Mouse (Mus musculus): ENCODE results near the gene Dab2ip. TPM values are rescaled to one million over a fixed set of nuclear protein-coding genes. Genes with fewer than 3 reads are reported as not detected.

Dab2ip gene
- total RNA-seq, 2 experiments from 2014 or later, result 41.7 to 46.3 TPM

- no peak for DNase-seq (ENCODE audit: low spot score)
Observed at GRCm38 (mm10) chr2:35746638-35747037, 188.6 kb downstream of the Dab2ip start.

- no peak for DNase-seq (ENCODE audit: low spot score)
Observed at GRCm38 (mm10) chr2:35747371-35748035, 189.4 kb downstream of the Dab2ip start.

- DNase-seq (ENCODE audit: low spot score), result no peak
Observed at GRCm38 (mm10) chr2:35750533-35751141, 192.6 kb downstream of the Dab2ip start.

- DNase-seq (ENCODE audit: low spot score), result no peak
Observed at GRCm38 (mm10) chr2:35751781-35752505, 193.9 kb downstream of the Dab2ip start.

GRCm38 (mm10) chr2:35756467-35756866 is 198.4 kb downstream of the Dab2ip start:
- DNase-seq (ENCODE audit: low spot score), result peak; percentile 13

GRCm38 (mm10) chr2:35760352-35760751 is 202.3 kb downstream of the Dab2ip start:
- no peak for DNase-seq (ENCODE audit: low spot score)

- no peak for DNase-seq (ENCODE audit: low spot score)
Observed at GRCm38 (mm10) chr2:35760867-35761266, 202.8 kb downstream of the Dab2ip start.

- DNase-seq (ENCODE audit: low spot score), result no peak
Observed at GRCm38 (mm10) chr2:35761458-35761857, 203.4 kb downstream of the Dab2ip start.

GRCm38 (mm10) chr2:35763818-35764217 is 205.8 kb downstream of the Dab2ip start:
- DNase-seq (ENCODE audit: low spot score), result no peak

GRCm38 (mm10) chr2:35764328-35764727 is 206.3 kb downstream of the Dab2ip start:
- no peak for DNase-seq (ENCODE audit: low spot score)

- DNase-seq (ENCODE audit: low spot score), result no peak
Observed at GRCm38 (mm10) chr2:35767834-35768537, 209.9 kb downstream of the Dab2ip start.

GRCm38 (mm10) chr2:35768538-35769238 is 210.6 kb downstream of the Dab2ip start:
- DNase-seq (ENCODE audit: low spot score), result no peak

GRCm38 (mm10) chr2:35769398-35769797 is 211.3 kb downstream of the Dab2ip start:
- DNase-seq (ENCODE audit: low spot score), result no peak

- DNase-seq (ENCODE audit: low spot score), result no peak
Observed at GRCm38 (mm10) chr2:35770541-35770940, 212.5 kb downstream of the Dab2ip start.

GRCm38 (mm10) chr2:35775651-35776055 is 217.6 kb downstream of the Dab2ip start:
- no peak for DNase-seq (ENCODE audit: low spot score)

- no peak for DNase-seq (ENCODE audit: low spot score)
Observed at GRCm38 (mm10) chr2:35776935-35777334, 218.9 kb downstream of the Dab2ip start.

GRCm38 (mm10) chr2:35779266-35779665 is 221.2 kb downstream of the Dab2ip start:
- DNase-seq (ENCODE audit: low spot score), result no peak

Measured in gastrocnemius, adult 18-20 months (tissue).